ENCODE assay signal across 29 mouse cellular contexts in the genomic region with DNA sequence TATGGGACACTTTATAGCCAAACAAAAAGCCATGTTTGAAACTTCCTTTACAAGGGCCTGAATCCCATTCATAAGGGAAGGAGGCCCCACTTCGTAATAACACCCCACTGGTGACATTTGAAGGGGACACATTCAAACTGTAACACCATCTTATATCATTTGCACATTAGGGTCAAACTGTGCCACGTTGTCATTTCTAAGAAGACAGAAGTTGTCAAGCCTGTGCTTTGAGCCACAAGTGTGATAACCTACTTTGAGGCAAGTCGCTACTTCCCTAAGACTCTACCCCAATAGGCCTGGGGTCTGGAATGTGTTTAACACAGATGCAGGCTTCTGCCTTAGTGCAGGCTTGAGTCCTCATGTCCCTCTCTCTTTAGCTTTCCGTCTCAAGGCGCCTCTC. TPM values are rescaled to one million over a fixed set of nuclear protein-coding genes. Genes with fewer than 3 reads are reported as not detected.
DNase-seq lines count a peak whose midpoint lies in the region; ATAC-seq and TF ChIP-seq lines count a peak whose summit lies in the region.
"Had no signal": no experiment of that assay in that cellular context is flagged by ENCODE, and none has a peak within 500 bp of the region (broad histone marks: within the 10 kb centered on the region; RNA-seq: fewer than 3 reads in every experiment).

No protein-coding gene starts in this region.

- H3K36me3 ChIP-seq in liver, embryonic 13.5 days, result no peaks in the 10 kb centered on the region
- peaks cover 0 to 22% of the 10 kb centered on the region in 2 experiments; a peak in 2 of 4 replicates for H3K36me3 ChIP-seq in MEL (ENCODE audit: control insufficient read depth in 1 of 2, insufficient read depth in 2 of 2, low read length in 2 of 2)
- H3K36me3 ChIP-seq: embryonic facial prominence, embryonic 10.5 days; embryonic facial prominence, embryonic 12.5 days; forebrain, embryonic 15.5 days had no signal

- TF ChIP-seq RAD21 in MEL (IDR thresholded peaks at IDR 0.05; ENCODE audit: low read depth, low read length), result no peak

- WGBS in liver, embryonic 13.5 days (ENCODE audit: insufficient replicate concordance), result 70% methylated on average over 5 of the region's 5 CpGs

- no peak overlapping the region for H3K4me2 ChIP-seq in liver, embryonic 13.5 days
- H3K4me2 ChIP-seq: embryonic facial prominence, embryonic 12.5 days; forebrain, embryonic 13.5 days; forebrain, embryonic 15.5 days had no signal

- H3K79me2 ChIP-seq in MEL (ENCODE audit: control insufficient read depth, insufficient read depth, low read length, poor library complexity), result no peaks in the 10 kb centered on the region; the same call in 1 of the 2 replicates

- intact Hi-C loops in heart, postnatal 14 days (cut with DNase I), result no loop called here

- TF ChIP-seq POLR2A in MEL (IDR thresholded peaks at IDR 0.05; ENCODE audit: control insufficient read depth in 1 of 2, insufficient read depth in 1 of 2, low read depth in 1 of 2, low read length in 2 of 2, poor library complexity in 1 of 2), result no peak

- 0 out of 4 replicates have a peak, but pooled peaks of 1 of the 2 experiments have one; percentile 5 for TF ChIP-seq EP300 in MEL (IDR thresholded peaks at IDR 0.05; ENCODE audit: low read depth in 1 of 2, low read length in 2 of 2)

- no peaks in the 10 kb centered on the region for H3K27me3 ChIP-seq in liver, embryonic 13.5 days
- H3K27me3 ChIP-seq in MEL (ENCODE audit: control insufficient read depth in 1 of 2, insufficient read depth in 2 of 2, low read length in 2 of 2), result no peaks in the 10 kb centered on the region
- H3K27me3 ChIP-seq: embryonic facial prominence, embryonic 12.5 days; forebrain, embryonic 13.5 days; forebrain, embryonic 15.5 days; Patski had no signal

- no peak overlapping the region for H3K4me3 ChIP-seq in liver, embryonic 13.5 days (replicated peaks)
- no peak overlapping the region for H3K4me3 ChIP-seq in MEL (ENCODE audit: control insufficient read depth in 1 of 2, insufficient read depth in 1 of 2, low read depth in 2 of 2, low read length in 2 of 2)
- H3K4me3 ChIP-seq: embryonic facial prominence, embryonic 10.5 days; embryonic facial prominence, embryonic 12.5 days; forebrain, embryonic 13.5 days; forebrain, embryonic 15.5 days had no signal

- no peak for TF ChIP-seq CTCF in MEL (IDR thresholded peaks at IDR 0.05 in 2 of 3, conservative IDR thresholded peaks at IDR 0.05 in 1 of 3; ENCODE audit: control insufficient read depth in 1 of 3, insufficient read depth in 1 of 3, low read depth in 2 of 3, low read length in 3 of 3, poor library complexity in 1 of 3, severe bottlenecking in 1 of 3)

- no peak overlapping the region for H3K9ac ChIP-seq in liver, embryonic 13.5 days
- H3K9ac ChIP-seq in MEL (ENCODE audit: control insufficient read depth, low read depth, low read length, poor library complexity, severe bottlenecking), result no peak overlapping the region
- H3K9ac ChIP-seq: embryonic facial prominence, embryonic 12.5 days; forebrain, embryonic 13.5 days; forebrain, embryonic 15.5 days; forebrain, postnatal 0 days had no signal

- peak; percentile 41 for DNase-seq in heart, adult 11 months
- DNase-seq in heart, postnatal 14 days, result no peak
- DNase-seq in liver, embryonic 13.5 days, result no peak
- DNase-seq in liver (no peak), MEL (ENCODE audit: low read depth, low spot score) (peak; percentile 60), MEL-GATA-1-ER (ENCODE audit: extremely low read depth, low read depth) (peak; percentile 63)
- no peak for DNase-seq in B cell, adult 2 months
- DNase-seq in adrenal gland, postnatal 36 days, result no peak
- DNase-seq: cerebellum, adult 11-12 months; cerebellum, adult 9-10 months; forebrain, postnatal 0 days had no signal

- H3K4me1 ChIP-seq in liver, embryonic 13.5 days (replicated peaks), result peaks cover 74% of the 10 kb centered on the region
- peaks cover 20 to 34% of the 10 kb centered on the region in 2 experiments for H3K4me1 ChIP-seq in MEL (ENCODE audit: control insufficient read depth in 1 of 2, insufficient read depth in 2 of 2, low read length in 2 of 2)

- ATAC-seq in liver, embryonic 13.5 days (ENCODE audit: low read depth), result no peak
- ATAC-seq: activated CD4-positive, CD25-positive, alpha-beta regulatory T cell, adult 4 months; CD4-positive, CD25-positive, alpha-beta regulatory T cell, adult 4 months; forebrain, embryonic 13.5 days; forebrain, embryonic 15.5 days; forebrain, postnatal 0 days; Patski had no signal

- H3K9me3 ChIP-seq in liver, embryonic 13.5 days (replicated peaks), result no peaks in the 10 kb centered on the region
- no peaks in the 10 kb centered on the region for H3K9me3 ChIP-seq in MEL (replicated peaks; ENCODE audit: insufficient read depth, low read length)
- H3K9me3 ChIP-seq: embryonic facial prominence, embryonic 10.5 days; embryonic facial prominence, embryonic 12.5 days; forebrain, embryonic 13.5 days; forebrain, embryonic 15.5 days; G1E had no signal

- 0 out of 2 replicates have a peak overlapping the region, but pooled peaks have one; percentile 6 for H3K27ac ChIP-seq in liver, embryonic 13.5 days
- no peak overlapping the region for H3K27ac ChIP-seq in MEL (ENCODE audit: control insufficient read depth, low read depth, low read length)
- H3K27ac ChIP-seq: embryonic facial prominence, embryonic 10.5 days; embryonic facial prominence, embryonic 12.5 days; forebrain, embryonic 13.5 days; forebrain, embryonic 15.5 days had no signal

TF ChIP-seq in MEL, 35 proteins besides CTCF, POLR2A, EP300 and RAD21:
- TF ChIP-seq JUND (IDR thresholded peaks at IDR 0.05; ENCODE audit: low read depth, low read length) (no peak), CHD1 (IDR thresholded peaks at IDR 0.05; ENCODE audit: low read depth, low read length) (no peak), MXI1 (IDR thresholded peaks at IDR 0.05; ENCODE audit: low read depth, low read length) (peak; percentile 36; the same call in 1 of the 2 replicates), MAX (IDR thresholded peaks at IDR 0.05; ENCODE audit: low read length) (peak; percentile 56; the same call in 1 of the 2 replicates), MYC (IDR thresholded peaks at IDR 0.05; ENCODE audit: low read depth, low read length) (peak; percentile 25; the same call in 1 of the 2 replicates)
TF ChIP-seq in MEL: peak in this region for 3.

RNA-seq across cellular contexts. Expression of a gene that starts 2.4 kb away (rescaled TPM):
- total RNA-seq in heart, postnatal 14 days (2021), result 10 to 100 TPM; 81.6 to 88.1 TPM
- polyA plus RNA-seq in liver, embryonic 13.5 days (2015; fragmentation: Nextera tagmentation; extraction: Ambion mirVana), result 30.3 and 32.3 TPM in 2 replicates
- 17.1 and 18.3 TPM in 2 replicates for total RNA-seq in MEL (2012; rRNA removed)
- polyA plus RNA-seq in MEL (2012; ENCODE audit: insufficient read depth in 1 of 2, insufficient read length in 2 of 2, low read depth in 1 of 2, low replicate concordance in 2 of 2, missing spikeins in 1 of 2), result 10 to 100 TPM in 1 of 2 experiments, not detected in 1; 24.0 TPM
- 100 to 1,000 TPM in 1 of 2 experiments, 10 to 100 TPM in 1; 90.8 to 126 TPM for total RNA-seq in adrenal gland, postnatal 36 days (2021)

RNA-seq across cellular contexts. Expression of a gene that starts 2.4 kb away (rescaled TPM):
- 1 to 10 TPM in 1 of 2 experiments, under 1 TPM in 1; 0.71 to 2.8 TPM for total RNA-seq in heart, postnatal 14 days (2021)
- polyA plus RNA-seq in liver, embryonic 13.5 days (2015; fragmentation: Nextera tagmentation; extraction: Ambion mirVana), result 0.28 TPM in 1 of 2 replicates, not detected in the other
- not detected in 2 replicates for total RNA-seq in MEL (2012; rRNA removed)
- not detected for polyA plus RNA-seq in MEL (2012; ENCODE audit: insufficient read depth in 1 of 2, insufficient read length in 2 of 2, low read depth in 1 of 2, low replicate concordance in 2 of 2, missing spikeins in 1 of 2)
- under 1 TPM in 1 of 2 experiments, not detected in 1; 0.13 TPM for total RNA-seq in adrenal gland, postnatal 36 days (2021)
- total RNA-seq: adrenal gland, adult 18-20 months; adrenal gland, adult 8-10 months; adrenal gland, postnatal 4 days; CH12.LX; G1E had no signal
- polyA plus RNA-seq: activated CD4-positive, CD25-positive, alpha-beta regulatory T cell, adult 4 months; brain, embryonic 14.5 days; CD4-positive, CD25-positive, alpha-beta regulatory T cell, adult 4 months; cerebellum, adult 2 months; cortical plate, adult 2 months; embryonic facial prominence, embryonic 10.5 days; embryonic facial prominence, embryonic 12.5 days; embryonic facial prominence, embryonic 14.5 days; forebrain, embryonic 11.5 days; forebrain, embryonic 13.5 days; forebrain, postnatal 0 days; G1E; Patski had no signal

RNA-seq across cellular contexts. Expression of a gene that starts 43.4 kb away (rescaled TPM):
- 10 to 100 TPM in 1 of 2 experiments, 1 to 10 TPM in 1; 3.2 to 10.4 TPM for total RNA-seq in heart, postnatal 14 days (2021)
- 0.34 and 0.45 TPM in 2 replicates for polyA plus RNA-seq in liver, embryonic 13.5 days (2015; fragmentation: Nextera tagmentation; extraction: Ambion mirVana)
- not detected in 2 replicates for total RNA-seq in MEL (2012; rRNA removed)
- under 1 TPM in 1 of 2 experiments, not detected in 1; 0.06 TPM for polyA plus RNA-seq in MEL (2012; ENCODE audit: insufficient read depth in 1 of 2, insufficient read length in 2 of 2, low read depth in 1 of 2, low replicate concordance in 2 of 2, missing spikeins in 1 of 2)
- total RNA-seq in adrenal gland, postnatal 36 days (2021), result under 1 TPM; 0.20 to 0.70 TPM
- polyA plus RNA-seq: G1E had no signal

RNA-seq across cellular contexts. Expression of a gene that starts 47.8 kb away (rescaled TPM):
- not detected for total RNA-seq in heart, postnatal 14 days (2021)
- polyA plus RNA-seq in liver, embryonic 13.5 days (2015; fragmentation: Nextera tagmentation; extraction: Ambion mirVana), result not detected in 2 replicates
- total RNA-seq in MEL (2012; rRNA removed), result 0.23 and 0.62 TPM in 2 replicates
- polyA plus RNA-seq in MEL (2012; ENCODE audit: insufficient read depth in 1 of 2, insufficient read length in 2 of 2, low read depth in 1 of 2, low replicate concordance in 2 of 2, missing spikeins in 1 of 2), result under 1 TPM in 1 of 2 experiments, not detected in 1; 0.36 TPM
- not detected for total RNA-seq in adrenal gland, postnatal 36 days (2021)
- total RNA-seq: adrenal gland, adult 18-20 months; adrenal gland, adult 8-10 months; adrenal gland, postnatal 14 days; adrenal gland, postnatal 4 days; CH12.LX; forebrain, postnatal 0 days had no signal
- polyA plus RNA-seq: activated CD4-positive, CD25-positive, alpha-beta regulatory T cell, adult 4 months; CD4-positive, CD25-positive, alpha-beta regulatory T cell, adult 4 months; embryonic facial prominence, embryonic 10.5 days; embryonic facial prominence, embryonic 12.5 days; embryonic facial prominence, embryonic 14.5 days; forebrain, embryonic 11.5 days; forebrain, embryonic 13.5 days; forebrain, embryonic 15.5 days; Patski had no signal

Comparison
In these comparisons a context has a peak if more than half of its experiments do, and no peak if none do; other contexts are left out.
1. DNase-seq: peak in heart, adult 11 months (single experiment), MEL (single experiment) and MEL-GATA-1-ER (single experiment); none in heart, postnatal 14 days (0 of 2), liver, embryonic 13.5 days (single experiment), liver (single experiment), B cell, adult 2 months (0 of 2) and adrenal gland, postnatal 36 days (0 of 2).